Mouse (Mus musculus) forebrain, embryonic 11.5 days (tissue): Measurements from ENCODE around the gene Irak3. TPM values are rescaled to one million over a fixed set of nuclear protein-coding genes. Genes with fewer than 3 reads are reported as not detected.

ENCODE experiments used
- ATAC-seq: fragments of 200-750 bp; cut with Nextera tagmentation; replicated peaks from 2 replicates; pipeline ENCODE4 v1.8.0; 2017; ENCODE audit warnings: moderate TSS enrichment; ENCODE audit not compliant: low FRiP score
- DNase-seq: peaks from one replicate; pipeline ENCODE4 v3.0.0-alpha.2; 2017; ENCODE audit warnings: low spot score
- H3K27ac ChIP-seq: fragments of 300-500 bp; sonication (generic); 2 replicates; pipeline ENCODE4 v1.5.1; 2014; ENCODE audit warnings: low read depth, low read length
- H3K27me3 ChIP-seq: fragments of 300-500 bp; sonication (generic); 2 replicates; pipeline ENCODE4 v1.6.1; 2014; ENCODE audit warnings: mild to moderate bottlenecking, low read length, mixed read lengths; ENCODE audit not compliant: control insufficient read depth, insufficient read depth
- H3K36me3 ChIP-seq: fragments of 300-500 bp; sonication (generic); 2 replicates; pipeline ENCODE4 v1.6.1; 2014; ENCODE audit warnings: mild to moderate bottlenecking, low read length, moderate library complexity, mixed read lengths; ENCODE audit not compliant: control insufficient read depth, insufficient read depth
- H3K4me1 ChIP-seq: fragments of 300-500 bp; sonication (generic); replicated peaks from 2 replicates; pipeline ENCODE4 v1.6.1; 2014; ENCODE audit warnings: low read length, mixed read lengths; ENCODE audit not compliant: control insufficient read depth, insufficient read depth
- H3K4me2 ChIP-seq: fragments of 300-500 bp; sonication (generic); 2 replicates; pipeline ENCODE4 v1.6.1; 2014; ENCODE audit warnings: low read depth, mild to moderate bottlenecking, low read length, moderate library complexity, mixed read lengths; ENCODE audit not compliant: severe bottlenecking
- H3K4me3 ChIP-seq: fragments of 300-500 bp; sonication (generic); 2 replicates; pipeline ENCODE4 v1.5.1; 2014; ENCODE audit warnings: low read depth, low read length
- H3K9ac ChIP-seq: fragments of 300-500 bp; sonication (generic); 2 replicates; pipeline ENCODE4 v1.6.1; 2014; ENCODE audit warnings: low read length
- H3K9me3 ChIP-seq: fragments of 300-500 bp; sonication (generic); 2 replicates; pipeline ENCODE4 v1.6.1; 2016; ENCODE audit warnings: low read length, mixed read lengths; ENCODE audit not compliant: control insufficient read depth
- WGBS: fragments of 180-500 bp; shearing (Covaris S2); extraction: QIAGEN DNeasy Blood & Tissue Kit; methylation state at CpG from one replicate; pipeline ENCODE4 v1.1.7; 2014; 5-methylcytosine and 5-hydroxymethylcytosine counted together
- polyA plus RNA-seq: library from polyadenylated mRNA; unstranded; fragments of >200 nt; fragmentation: Nextera tagmentation; extraction: Ambion mirVana; gene quantifications from 2 replicates; pipeline ENCODE4 v1.2.1, GENCODE M21; 2014

Gene Irak3
- 0.33 and 0.49 TPM in 2 replicates for polyA plus RNA-seq

- peak; percentile 89 for DNase-seq
- Histone ChIP-seq H3K36me3 (no peaks in the 10 kb centered on the region), H3K9me3 (no peaks in the 10 kb centered on the region), H3K4me1 (peaks cover 5% of the 10 kb centered on the region; the same call in 1 of the 2 replicates), H3K9ac (peak within 1 kb of the TSS; percentile 53), H3K27me3 (peaks cover 12% of the 10 kb centered on the region), H3K4me2 (peak within 1 kb of the TSS; percentile 76), H3K27ac (no peak within 1 kb of the TSS), H3K4me3 (peak within 1 kb of the TSS; percentile 46)
- no peak for ATAC-seq
- WGBS, result 1% methylated on average over 13 of the region's 13 CpGs
These were observed at the start of gene Irak3 for GRCm38 (mm10) chr10:120201961-120202402. TSS of gene Irak3 (minus strand) at chr10:120202130.

DNA sequence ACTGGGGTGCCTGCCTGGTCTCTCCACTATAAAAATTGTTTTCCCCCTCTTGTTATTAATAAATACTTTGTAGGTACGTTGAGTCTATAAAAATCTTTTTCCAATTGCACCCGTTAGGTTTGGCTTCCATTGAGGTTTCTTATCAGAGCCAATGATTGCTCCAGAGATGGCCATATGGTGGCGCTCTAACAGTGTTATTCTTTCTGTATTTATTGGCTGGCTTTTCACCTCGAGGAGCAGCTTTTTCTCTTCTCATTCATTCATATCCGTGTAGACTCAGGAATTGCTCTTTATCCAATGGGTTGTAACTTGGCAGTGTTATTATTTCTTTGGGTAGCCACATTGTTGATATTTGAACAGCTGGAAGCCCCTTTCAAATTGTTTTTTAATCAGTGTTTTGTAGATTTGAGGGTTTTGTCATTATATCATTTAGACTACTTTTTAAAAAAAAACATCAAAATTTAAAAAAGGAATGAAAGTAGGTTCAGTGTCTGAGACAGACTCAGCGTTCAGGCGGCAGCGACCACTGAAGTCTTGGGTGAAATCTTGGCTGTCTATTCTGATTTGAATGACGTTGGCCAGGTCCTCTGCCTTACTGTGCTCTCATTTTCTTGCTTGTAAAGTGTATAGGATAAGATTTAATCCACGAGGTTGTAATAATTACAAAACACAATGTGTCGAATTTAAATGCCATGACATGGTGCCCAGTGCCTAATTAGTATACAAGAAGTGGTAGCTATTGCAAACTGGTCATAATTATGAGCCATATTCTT, 49.2 kb upstream of the Irak3 start:
- H3K4me1 ChIP-seq, result peaks cover 3% of the 10 kb centered on the region; the same call in 1 of the 2 replicates
- no peaks in the 10 kb centered on the region for H3K36me3 ChIP-seq
- DNase-seq (no peak), ATAC-seq (no peak)
- H3K9ac ChIP-seq, result no peak overlapping the region
- H3K9me3 ChIP-seq, result no peaks in the 10 kb centered on the region
- H3K4me2 ChIP-seq, result no peak overlapping the region
- H3K27me3 ChIP-seq, result no peaks in the 10 kb centered on the region
- H3K4me3 ChIP-seq, result no peak overlapping the region
- no peak overlapping the region for H3K27ac ChIP-seq
- WGBS, result 66% methylated on average over 11 of the region's 11 CpGs

- no peak overlapping the region for H3K9ac ChIP-seq
- no peaks in the 10 kb centered on the region for H3K9me3 ChIP-seq
- H3K36me3 ChIP-seq, result no peaks in the 10 kb centered on the region
- 48% methylated on average over 9 of the region's 9 CpGs for WGBS
- H3K4me3 ChIP-seq, result no peak overlapping the region
- DNase-seq, result peak; percentile 68
- no peak for ATAC-seq
- H3K27me3 ChIP-seq, result no peaks in the 10 kb centered on the region
- no peak overlapping the region for H3K4me2 ChIP-seq
- H3K4me1 ChIP-seq, result peaks cover 3% of the 10 kb centered on the region; the same call in 1 of the 2 replicates
- H3K27ac ChIP-seq, result no peak overlapping the region
These were observed 45.2 kb upstream of the Irak3 start for GRCm38 (mm10) chr10:120246994-120247750.

DNA sequence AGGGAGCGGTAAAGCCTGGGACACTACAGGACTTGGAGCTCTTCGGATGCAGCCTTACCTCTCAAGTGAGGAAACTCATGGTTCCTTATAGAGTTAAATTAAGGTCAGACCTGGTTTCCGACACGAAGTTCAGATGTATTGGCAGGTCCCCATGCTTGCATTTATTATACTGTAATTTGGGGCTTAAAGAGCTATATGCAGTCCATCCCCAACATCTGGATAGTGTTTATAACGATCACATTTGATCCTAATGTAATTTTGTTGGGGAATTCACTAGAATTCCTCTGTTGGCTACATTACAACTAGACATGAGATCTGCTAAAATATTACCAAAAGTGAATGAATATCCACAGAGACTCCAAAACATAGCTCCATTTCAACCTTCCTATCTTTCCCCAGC, 43.8 kb upstream of the Irak3 start:
- Histone ChIP-seq H3K9ac (no peak overlapping the region), H3K27ac (no peak overlapping the region), H3K9me3 (no peaks in the 10 kb centered on the region), H3K27me3 (no peaks in the 10 kb centered on the region), H3K4me3 (no peak overlapping the region), H3K4me2 (no peak overlapping the region), H3K36me3 (no peaks in the 10 kb centered on the region), H3K4me1 (peaks cover 3% of the 10 kb centered on the region; the same call in 1 of the 2 replicates)
- no peak for ATAC-seq
- DNase-seq, result no peak
- 88% methylated on average over 5 of the region's 5 CpGs for WGBS

GRCm38 (mm10) chr10:120242421-120242820, 40.5 kb upstream of the Irak3 start:
- no peak overlapping the region for H3K4me2 ChIP-seq
- no peaks in the 10 kb centered on the region for H3K27me3 ChIP-seq
- no peak for DNase-seq
- peaks cover 3% of the 10 kb centered on the region; the same call in 1 of the 2 replicates for H3K4me1 ChIP-seq
- H3K36me3 ChIP-seq, result no peaks in the 10 kb centered on the region
- no peak for ATAC-seq
- no peak overlapping the region for H3K27ac ChIP-seq
- WGBS, result 72% methylated on average over 6 of the region's 6 CpGs
- H3K4me3 ChIP-seq, result no peak overlapping the region
- H3K9ac ChIP-seq, result no peak overlapping the region
- no peaks in the 10 kb centered on the region for H3K9me3 ChIP-seq

- Histone ChIP-seq H3K27ac (no peak overlapping the region), H3K36me3 (no peaks in the 10 kb centered on the region), H3K9me3 (no peaks in the 10 kb centered on the region), H3K4me3 (no peak overlapping the region), H3K4me1 (no peaks in the 10 kb centered on the region), H3K27me3 (no peaks in the 10 kb centered on the region), H3K4me2 (no peak overlapping the region), H3K9ac (no peak overlapping the region)
- ATAC-seq, result no peak
- 62% methylated on average over 6 of the region's 6 CpGs for WGBS
- no peak for DNase-seq
These were observed 37.5 kb upstream of the Irak3 start for GRCm38 (mm10) chr10:120239476-120239875.

DNA sequence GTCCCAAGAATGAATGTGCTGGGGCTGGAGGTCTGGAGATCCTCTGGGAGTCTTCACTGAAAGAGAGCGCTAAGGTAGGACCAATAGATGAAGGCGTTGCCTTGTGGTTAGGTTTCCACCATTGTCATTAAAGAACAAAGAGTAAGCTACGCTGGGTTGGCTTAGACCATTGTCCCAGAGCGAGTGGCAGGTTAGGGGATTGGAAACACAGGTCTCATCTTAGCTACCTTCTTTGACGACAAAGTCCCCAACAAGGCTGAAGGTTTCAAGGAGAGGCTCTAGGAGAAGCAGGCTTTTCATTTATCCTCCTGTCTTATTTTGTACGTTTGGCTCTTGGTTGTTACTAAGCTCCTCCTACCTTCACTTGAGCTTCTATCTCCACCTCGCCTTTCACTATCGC, 36.3 kb upstream of the Irak3 start:
- no peak for ATAC-seq
- WGBS, result 85% methylated on average over 8 of the region's 8 CpGs
- H3K27ac ChIP-seq, result no peak overlapping the region

DNA sequence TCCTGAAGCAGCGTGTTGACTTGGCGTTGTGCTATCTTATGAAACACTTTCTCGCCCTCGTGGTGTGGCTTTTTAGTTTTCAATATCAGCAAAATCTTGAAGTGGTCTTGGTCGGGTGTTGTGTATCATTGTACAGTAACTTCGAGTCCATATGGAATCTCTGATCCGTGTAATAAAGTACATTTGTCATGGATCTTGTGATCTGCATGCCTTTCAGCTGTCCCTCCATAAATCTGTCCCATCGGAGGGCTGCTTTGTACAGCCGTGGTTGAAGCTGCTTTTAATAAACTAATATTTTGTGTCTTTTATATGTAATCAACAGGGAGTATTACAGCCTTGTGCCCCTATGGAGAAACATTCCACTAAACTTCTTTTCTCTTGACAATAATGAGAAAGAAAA, 34.9 kb upstream of the Irak3 start:
- Histone ChIP-seq H3K4me2 (no peak overlapping the region), H3K9me3 (no peaks in the 10 kb centered on the region), H3K27me3 (no peaks in the 10 kb centered on the region), H3K4me1 (no peaks in the 10 kb centered on the region), H3K4me3 (no peak overlapping the region), H3K27ac (no peak overlapping the region), H3K36me3 (no peaks in the 10 kb centered on the region), H3K9ac (no peak overlapping the region)
- 86% methylated on average over 9 of the region's 9 CpGs for WGBS
- DNase-seq (peak; percentile 8), ATAC-seq (no peak)

More for the DNA sequence above, 36.3 kb upstream of the Irak3 start:
- Histone ChIP-seq H3K4me1 (no peaks in the 10 kb centered on the region), H3K4me3 (no peak overlapping the region), H3K9me3 (no peaks in the 10 kb centered on the region), H3K4me2 (no peak overlapping the region), H3K27me3 (no peaks in the 10 kb centered on the region), H3K9ac (no peak overlapping the region), H3K36me3 (no peaks in the 10 kb centered on the region)
- peak; percentile 30 for DNase-seq
